Mouse (Mus musculus): ENCODE data around the gene Bcr. TPM values are rescaled to one million over a fixed set of nuclear protein-coding genes. Genes with fewer than 3 reads are reported as not detected.

The Bcr gene
- polyA plus RNA-seq, 1 experiment from 2014 or later, result 31.1 TPM

DNA sequence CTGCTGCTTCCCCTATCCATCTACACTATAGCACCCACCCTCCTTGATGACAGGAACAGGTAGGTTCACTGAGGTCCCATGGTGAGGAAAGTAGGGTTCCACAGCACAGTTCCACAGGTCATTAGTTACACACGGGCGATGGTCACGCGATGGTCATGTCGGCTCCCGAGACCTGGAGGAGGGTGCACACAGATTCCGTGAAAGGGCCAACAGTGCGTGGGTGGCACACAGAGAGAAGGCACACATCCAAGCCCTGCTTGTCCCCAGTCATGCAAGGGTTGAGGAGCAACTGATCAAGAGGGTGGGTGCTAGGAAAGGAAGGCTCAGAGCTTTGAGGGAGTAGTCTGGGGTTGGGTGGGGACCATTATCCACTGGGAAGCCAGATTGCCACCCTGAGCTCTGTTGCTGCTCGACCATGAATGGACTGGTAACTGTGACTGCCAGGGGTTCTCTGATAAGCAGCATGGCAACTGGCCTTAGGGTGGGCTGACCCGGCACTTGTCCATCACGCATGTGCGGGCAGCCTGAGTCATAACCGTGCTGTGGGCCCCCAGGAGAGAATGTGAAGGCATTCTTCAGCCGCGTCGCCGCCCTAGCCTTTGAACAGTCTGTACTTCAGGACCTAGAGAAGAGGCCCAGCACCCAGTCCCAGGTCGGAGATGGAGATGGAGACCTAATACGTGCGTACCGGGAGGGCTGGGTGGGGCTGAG is 8.9 kb upstream of the Bcr start:
- H3K4me1 ChIP-seq (ENCODE audit: control insufficient read depth, insufficient read depth, low read length), result peaks cover 6% of the 10 kb centered on the region
- H3K4me2 ChIP-seq, result no peak overlapping the region
- H3K9ac ChIP-seq (ENCODE audit: low read depth, low read length), result no peak overlapping the region
- no peak overlapping the region for H3K4me3 ChIP-seq (ENCODE audit: low read depth, low read length)
- H3K9me3 ChIP-seq (replicated peaks; ENCODE audit: control insufficient read depth, low read length), result no peaks in the 10 kb centered on the region
- no peak overlapping the region for H3K27ac ChIP-seq (ENCODE audit: low read depth, low read length)
- no peaks in the 10 kb centered on the region for H3K27me3 ChIP-seq (ENCODE audit: control insufficient read depth, insufficient read depth, low read length)
- no peaks in the 10 kb centered on the region for H3K36me3 ChIP-seq (ENCODE audit: control insufficient read depth, insufficient read depth, low read length)
- WGBS (ENCODE audit: insufficient replicate concordance), result 89% methylated on average over 21 of the region's 21 CpGs
- no peak for ATAC-seq (replicated peaks; ENCODE audit: insufficient number of reproducible peaks, low FRiP score, low TSS enrichment)

DNA sequence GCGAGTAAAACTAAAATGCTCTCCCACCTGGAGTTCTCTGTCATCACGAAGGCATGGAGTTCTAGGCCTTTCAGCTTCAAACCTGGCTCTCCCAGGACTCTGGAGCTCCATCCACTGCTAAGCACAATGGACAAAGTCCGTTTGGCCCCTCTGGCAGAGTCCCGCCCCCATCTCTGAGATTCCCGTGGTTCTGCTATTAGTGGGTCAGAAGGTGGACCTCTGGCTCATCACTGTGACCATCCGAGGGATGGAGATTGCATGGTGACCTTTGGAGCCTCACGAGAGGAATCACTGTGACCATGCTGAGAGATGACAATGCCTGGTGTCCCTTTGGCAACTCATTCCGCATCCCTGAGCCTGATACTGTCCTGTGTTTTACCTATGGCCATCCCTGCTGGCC is 7.5 kb upstream of the Bcr start:
- H3K4me1 ChIP-seq (ENCODE audit: control insufficient read depth, insufficient read depth, low read length), result peaks cover 6% of the 10 kb centered on the region
- no peak overlapping the region for H3K27ac ChIP-seq (ENCODE audit: low read depth, low read length)
- H3K4me3 ChIP-seq (ENCODE audit: low read depth, low read length), result no peak overlapping the region
- WGBS (ENCODE audit: insufficient replicate concordance), result 77% methylated on average over 8 of the region's 8 CpGs
- no peak overlapping the region for H3K4me2 ChIP-seq
- no peaks in the 10 kb centered on the region for H3K36me3 ChIP-seq (ENCODE audit: control insufficient read depth, insufficient read depth, low read length)
- H3K27me3 ChIP-seq (ENCODE audit: control insufficient read depth, insufficient read depth, low read length), result no peaks in the 10 kb centered on the region
- ATAC-seq (replicated peaks; ENCODE audit: insufficient number of reproducible peaks, low FRiP score, low TSS enrichment), result no peak
- H3K9me3 ChIP-seq (replicated peaks; ENCODE audit: control insufficient read depth, low read length), result no peaks in the 10 kb centered on the region
- H3K9ac ChIP-seq (ENCODE audit: low read depth, low read length), result no peak overlapping the region

GRCm38 (mm10) chr10:75053655-75054054 is 6.7 kb upstream of the Bcr start:
- H3K4me1 ChIP-seq (ENCODE audit: control insufficient read depth, insufficient read depth, low read length), result peaks cover 6% of the 10 kb centered on the region
- no peak overlapping the region for H3K4me3 ChIP-seq (ENCODE audit: low read depth, low read length)
- H3K9me3 ChIP-seq (replicated peaks; ENCODE audit: control insufficient read depth, low read length), result no peaks in the 10 kb centered on the region
- no peak overlapping the region for H3K27ac ChIP-seq (ENCODE audit: low read depth, low read length)
- H3K36me3 ChIP-seq (ENCODE audit: control insufficient read depth, insufficient read depth, low read length), result no peaks in the 10 kb centered on the region
- H3K27me3 ChIP-seq (ENCODE audit: control insufficient read depth, insufficient read depth, low read length), result no peaks in the 10 kb centered on the region
- no peak overlapping the region for H3K4me2 ChIP-seq
- ATAC-seq (replicated peaks; ENCODE audit: insufficient number of reproducible peaks, low FRiP score, low TSS enrichment), result no peak
- no peak overlapping the region for H3K9ac ChIP-seq (ENCODE audit: low read depth, low read length)
- WGBS (ENCODE audit: insufficient replicate concordance), result 75% methylated on average over 4 of the region's 4 CpGs

DNA sequence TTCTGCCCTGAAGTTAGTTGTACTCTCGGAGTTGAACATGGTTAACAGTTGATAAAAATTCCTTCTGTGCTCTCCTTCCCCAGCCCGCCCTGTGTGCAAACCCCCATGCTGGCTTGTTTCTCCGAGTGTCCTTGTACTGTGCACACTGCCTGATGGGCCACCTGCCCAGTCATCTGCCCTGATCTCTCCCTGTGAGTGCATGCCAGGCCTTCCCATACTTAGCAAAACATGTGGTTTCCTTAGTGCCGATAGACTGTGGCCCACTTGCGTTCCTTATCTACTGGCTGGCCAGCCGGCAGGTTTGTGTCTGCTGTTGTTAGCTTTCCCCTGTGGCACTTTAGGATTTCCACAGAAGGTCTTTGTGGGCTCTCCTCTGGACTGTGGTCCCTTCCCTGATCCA is 6.3 kb upstream of the Bcr start:
- Histone ChIP-seq H3K27me3 (ENCODE audit: control insufficient read depth, insufficient read depth, low read length) (no peaks in the 10 kb centered on the region), H3K9ac (ENCODE audit: low read depth, low read length) (no peak overlapping the region), H3K4me3 (ENCODE audit: low read depth, low read length) (no peak overlapping the region), H3K9me3 (replicated peaks; ENCODE audit: control insufficient read depth, low read length) (no peaks in the 10 kb centered on the region), H3K4me1 (ENCODE audit: control insufficient read depth, insufficient read depth, low read length) (peaks cover 6% of the 10 kb centered on the region), H3K27ac (ENCODE audit: low read depth, low read length) (0 out of 2 replicates have a peak overlapping the region, but pooled peaks have one; percentile 22), H3K36me3 (ENCODE audit: control insufficient read depth, insufficient read depth, low read length) (no peaks in the 10 kb centered on the region), H3K4me2 (no peak overlapping the region)
- 26% methylated on average over 6 of the region's 6 CpGs for WGBS (ENCODE audit: insufficient replicate concordance)
- no peak for ATAC-seq (replicated peaks; ENCODE audit: insufficient number of reproducible peaks, low FRiP score, low TSS enrichment)

GRCm38 (mm10) chr10:75055672-75056071 is 4.7 kb upstream of the Bcr start:
- Histone ChIP-seq H3K4me3 (ENCODE audit: low read depth, low read length) (no peak overlapping the region), H3K9me3 (replicated peaks; ENCODE audit: control insufficient read depth, low read length) (no peaks in the 10 kb centered on the region), H3K4me1 (ENCODE audit: control insufficient read depth, insufficient read depth, low read length) (peaks cover 15% of the 10 kb centered on the region), H3K9ac (ENCODE audit: low read depth, low read length) (no peak overlapping the region), H3K4me2 (no peak overlapping the region), H3K36me3 (ENCODE audit: control insufficient read depth, insufficient read depth, low read length) (no peaks in the 10 kb centered on the region), H3K27ac (ENCODE audit: low read depth, low read length) (no peak overlapping the region), H3K27me3 (ENCODE audit: control insufficient read depth, insufficient read depth, low read length) (no peaks in the 10 kb centered on the region)
- ATAC-seq (replicated peaks; ENCODE audit: insufficient number of reproducible peaks, low FRiP score, low TSS enrichment), result no peak
- WGBS (ENCODE audit: insufficient replicate concordance), result 68% methylated on average over 5 of the region's 5 CpGs

- Histone ChIP-seq H3K4me1 (ENCODE audit: control insufficient read depth, insufficient read depth, low read length) (peaks cover 17% of the 10 kb centered on the region), H3K4me3 (ENCODE audit: low read depth, low read length) (no peak overlapping the region), H3K36me3 (ENCODE audit: control insufficient read depth, insufficient read depth, low read length) (no peaks in the 10 kb centered on the region), H3K9ac (ENCODE audit: low read depth, low read length) (no peak overlapping the region), H3K9me3 (replicated peaks; ENCODE audit: control insufficient read depth, low read length) (no peaks in the 10 kb centered on the region), H3K27ac (ENCODE audit: low read depth, low read length) (no peak overlapping the region), H3K27me3 (ENCODE audit: control insufficient read depth, insufficient read depth, low read length) (peaks cover 3% of the 10 kb centered on the region; the same call in 1 of the 2 replicates), H3K4me2 (no peak overlapping the region)
- 22% methylated on average over 4 of the region's 4 CpGs for WGBS (ENCODE audit: insufficient replicate concordance)
- no peak for ATAC-seq (replicated peaks; ENCODE audit: insufficient number of reproducible peaks, low FRiP score, low TSS enrichment)
Observed at GRCm38 (mm10) chr10:75056255-75056654, 4.1 kb upstream of the Bcr start.

GRCm38 (mm10) chr10:75058336-75058735 is 2.1 kb upstream of the Bcr start:
- peaks cover 35% of the 10 kb centered on the region for H3K4me1 ChIP-seq (ENCODE audit: control insufficient read depth, insufficient read depth, low read length)
- 78% methylated on average over 8 of the region's 8 CpGs for WGBS (ENCODE audit: insufficient replicate concordance)

DNA sequence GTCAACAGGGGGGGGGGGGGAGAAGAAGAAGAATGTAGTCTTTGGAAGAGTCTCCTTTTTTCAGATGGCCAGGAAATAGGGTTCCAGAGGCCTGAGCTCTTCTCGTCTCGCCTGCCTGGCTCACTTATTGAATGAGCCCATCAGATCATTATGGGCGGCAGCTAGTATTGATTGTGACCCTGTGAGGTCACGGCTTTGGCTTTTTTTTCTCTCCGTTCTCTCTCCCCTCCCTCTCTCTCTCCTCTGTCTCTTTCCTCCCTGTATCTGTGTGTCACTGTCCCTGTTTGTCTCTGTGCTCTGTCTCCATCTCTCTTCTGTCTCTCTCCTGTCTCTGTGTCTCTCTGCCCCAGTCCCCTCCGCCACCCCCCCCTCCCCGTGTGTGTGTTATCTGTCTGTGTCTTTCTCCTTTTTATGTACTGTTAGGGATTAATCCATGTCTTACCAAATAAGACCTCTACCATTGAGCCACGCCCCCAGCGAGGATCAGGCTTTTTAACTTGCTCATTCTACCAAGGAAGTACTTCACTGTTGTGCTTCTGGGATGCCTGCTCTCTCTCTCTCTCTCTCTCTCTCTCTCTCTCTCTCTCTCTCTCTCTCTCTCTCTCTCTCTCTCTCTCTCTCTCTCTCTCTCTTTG is 1.5 kb upstream of the Bcr start:
- H3K4me3 ChIP-seq (ENCODE audit: low read depth, low read length), result no peak overlapping the region
- H3K9me3 ChIP-seq (replicated peaks; ENCODE audit: control insufficient read depth, low read length), result no peaks in the 10 kb centered on the region
- no peak overlapping the region for H3K27ac ChIP-seq (ENCODE audit: low read depth, low read length)
- no peak overlapping the region for H3K9ac ChIP-seq (ENCODE audit: low read depth, low read length)
- no peaks in the 10 kb centered on the region for H3K36me3 ChIP-seq (ENCODE audit: control insufficient read depth, insufficient read depth, low read length)
- no peak for ATAC-seq (replicated peaks; ENCODE audit: insufficient number of reproducible peaks, low FRiP score, low TSS enrichment)
- H3K4me2 ChIP-seq, result peak overlapping the region; percentile 90
- peaks cover 41% of the 10 kb centered on the region for H3K4me1 ChIP-seq (ENCODE audit: control insufficient read depth, insufficient read depth, low read length)
- H3K27me3 ChIP-seq (ENCODE audit: control insufficient read depth, insufficient read depth, low read length), result peaks cover 10% of the 10 kb centered on the region
- 38% methylated on average over 9 of the region's 9 CpGs for WGBS (ENCODE audit: insufficient replicate concordance)

More at GRCm38 (mm10) chr10:75058336-75058735, 2.1 kb upstream of the Bcr start:
- Histone ChIP-seq H3K27me3 (ENCODE audit: control insufficient read depth, insufficient read depth, low read length) (peaks cover 10% of the 10 kb centered on the region), H3K4me2 (no peak overlapping the region), H3K27ac (ENCODE audit: low read depth, low read length) (no peak overlapping the region), H3K36me3 (ENCODE audit: control insufficient read depth, insufficient read depth, low read length) (no peaks in the 10 kb centered on the region), H3K9ac (ENCODE audit: low read depth, low read length) (no peak overlapping the region), H3K9me3 (replicated peaks; ENCODE audit: control insufficient read depth, low read length) (no peaks in the 10 kb centered on the region), H3K4me3 (ENCODE audit: low read depth, low read length) (no peak overlapping the region)
- ATAC-seq (replicated peaks; ENCODE audit: insufficient number of reproducible peaks, low FRiP score, low TSS enrichment), result no peak

GRCm38 (mm10) chr10:75059396-75059795 is 996 bp upstream of the Bcr start:
- Histone ChIP-seq H3K4me3 (ENCODE audit: low read depth, low read length) (peak overlapping the region; percentile 83), H3K36me3 (ENCODE audit: control insufficient read depth, insufficient read depth, low read length) (no peaks in the 10 kb centered on the region), H3K9ac (ENCODE audit: low read depth, low read length) (no peak overlapping the region), H3K4me1 (ENCODE audit: control insufficient read depth, insufficient read depth, low read length) (peaks cover 36% of the 10 kb centered on the region), H3K9me3 (replicated peaks; ENCODE audit: control insufficient read depth, low read length) (no peaks in the 10 kb centered on the region), H3K4me2 (peak overlapping the region; percentile 90), H3K27ac (ENCODE audit: low read depth, low read length) (no peak overlapping the region), H3K27me3 (ENCODE audit: control insufficient read depth, insufficient read depth, low read length) (peaks cover 10% of the 10 kb centered on the region)
- ATAC-seq (replicated peaks; ENCODE audit: insufficient number of reproducible peaks, low FRiP score, low TSS enrichment), result peak; percentile 43; the same call in 1 of the 2 replicates
- under 1% methylated on average over 11 of the region's 11 CpGs for WGBS (ENCODE audit: insufficient replicate concordance)
